Mouse (Mus musculus): Measurements from ENCODE around the gene Ttk.

DNA sequence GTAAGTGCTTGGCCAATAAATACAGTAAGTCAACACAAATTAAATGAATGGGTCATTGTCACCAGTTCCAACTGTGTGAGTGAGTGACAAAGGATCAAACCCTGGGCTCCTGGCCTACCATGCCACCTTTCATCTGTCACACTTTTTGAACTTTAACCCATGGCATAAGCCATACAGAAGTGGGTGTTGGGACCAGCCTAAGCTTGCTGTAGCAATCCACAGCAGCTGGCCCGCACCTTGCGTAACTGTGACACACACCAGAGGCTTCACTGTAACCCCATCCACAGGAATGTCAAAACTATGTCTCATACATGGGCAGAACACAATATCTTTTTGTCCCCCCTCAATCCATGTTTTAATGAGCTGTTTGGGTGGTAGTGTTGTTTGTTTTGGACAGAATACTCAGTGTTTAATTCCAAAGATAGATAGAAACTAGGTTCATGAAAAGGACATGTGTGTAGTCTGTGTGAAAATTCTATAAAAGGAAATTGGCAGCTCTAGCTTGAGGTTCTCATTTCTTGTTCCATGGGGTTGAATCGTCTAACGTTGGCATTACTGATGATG, 59.4 kb downstream of the Ttk start:
- no peak for TF ChIP-seq CTCF (conservative IDR thresholded peaks at IDR 0.05; ENCODE audit: low read length)
- TF ChIP-seq NANOG (IDR thresholded peaks at IDR 0.05; ENCODE audit: borderline replicate concordance, low read length) = no peak
- TF ChIP-seq POU5F1 (IDR thresholded peaks at IDR 0.05; ENCODE audit: borderline replicate concordance, low read length) = no peak
